Mouse (Mus musculus) heart, adult 8-10 months (tissue): ENCODE data around the gene Mark1. TPM values are rescaled to one million over a fixed set of nuclear protein-coding genes. Genes with fewer than 3 reads are reported as not detected.

Source experiments
- DNase-seq: peaks from one replicate; pipeline ENCODE4 v3.0.0; 2022; ENCODE audit warnings: low spot score
- total RNA-seq, 4 experiments: library from RNA; stranded (reverse); gene quantifications; 2 replicates each; pipeline ENCODE4 v1.2.4; 2022

Mark1 gene
- total RNA-seq, 4 experiments from 2014 or later: 8.0 to 9.2 (median 8.6) TPM

- no peak for DNase-seq
Measured at GRCm38 (mm10) chr1:184891998-184892397, 107.4 kb downstream of the Mark1 start.

- DNase-seq: peak; percentile 16
Measured at GRCm38 (mm10) chr1:184889454-184889853, 109.9 kb downstream of the Mark1 start.

GRCm38 (mm10) chr1:184886160-184886559, 113.2 kb downstream of the Mark1 start:
- DNase-seq: no peak

GRCm38 (mm10) chr1:184882281-184883268, 116.8 kb downstream of the Mark1 start, which contains the start of gene C130074G19Rik:
TSS of gene C130074G19Rik (minus strand) at chr1:184883218.
- peak; percentile 65 for DNase-seq

GRCm38 (mm10) chr1:184881861-184882260, 117.5 kb downstream of the Mark1 start:
- no peak for DNase-seq

- DNase-seq: no peak
Measured at GRCm38 (mm10) chr1:184881211-184881610, 118.2 kb downstream of the Mark1 start.

- no peak for DNase-seq
Measured at GRCm38 (mm10) chr1:184878860-184879259, 120.5 kb downstream of the Mark1 start.

- DNase-seq: no peak
Measured at GRCm38 (mm10) chr1:184877306-184877705, 122.1 kb downstream of the Mark1 start.

- no peak for DNase-seq
Measured at GRCm38 (mm10) chr1:184873910-184874309, 125.5 kb downstream of the Mark1 start.

- DNase-seq: no peak
Measured at GRCm38 (mm10) chr1:184872069-184872819, 127.1 kb downstream of the Mark1 start.

- DNase-seq: no peak
Measured at GRCm38 (mm10) chr1:184871506-184871905, 127.9 kb downstream of the Mark1 start.

GRCm38 (mm10) chr1:184870646-184871385, 128.6 kb downstream of the Mark1 start:
- DNase-seq: no peak

GRCm38 (mm10) chr1:184869939-184870565, 129.3 kb downstream of the Mark1 start:
- DNase-seq: no peak

- no peak for DNase-seq
Measured at GRCm38 (mm10) chr1:184867640-184868120, 131.7 kb downstream of the Mark1 start.

- DNase-seq: peak; percentile 71
Measured at GRCm38 (mm10) chr1:184864381-184864801, 135.0 kb downstream of the Mark1 start.

GRCm38 (mm10) chr1:184862636-184863035, 136.7 kb downstream of the Mark1 start:
- no peak for DNase-seq

GRCm38 (mm10) chr1:184861551-184861950, 137.8 kb downstream of the Mark1 start:
- DNase-seq: no peak

- no peak for DNase-seq
Measured at GRCm38 (mm10) chr1:184860276-184860675, 139.1 kb downstream of the Mark1 start.

GRCm38 (mm10) chr1:184858253-184858652, 141.1 kb downstream of the Mark1 start:
- DNase-seq: no peak

- no peak for DNase-seq
Measured at GRCm38 (mm10) chr1:184857216-184857615, 142.2 kb downstream of the Mark1 start.

- peak; percentile 40 for DNase-seq
Measured at GRCm38 (mm10) chr1:184853922-184854321, 145.4 kb downstream of the Mark1 start.
